Mouse (Mus musculus): ENCODE data around the gene Bag3.

DNA sequence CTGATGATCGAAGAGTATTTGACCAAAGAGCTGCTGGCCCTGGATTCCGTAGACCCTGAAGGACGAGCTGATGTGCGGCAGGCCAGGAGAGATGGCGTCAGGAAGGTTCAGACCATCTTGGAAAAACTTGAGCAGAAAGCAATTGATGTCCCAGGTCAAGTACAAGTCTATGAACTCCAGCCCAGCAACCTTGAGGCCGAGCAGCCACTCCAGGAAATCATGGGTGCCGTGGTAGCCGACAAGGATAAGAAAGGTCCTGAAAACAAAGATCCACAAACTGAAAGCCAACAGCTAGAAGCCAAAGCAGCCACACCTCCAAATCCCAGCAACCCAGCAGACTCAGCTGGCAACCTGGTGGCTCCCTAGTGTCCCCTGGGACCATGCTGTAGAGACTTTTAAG, 22.6 kb downstream of the Bag3 start:
- TF ChIP-seq CTCF (IDR thresholded peaks at IDR 0.05; ENCODE audit: insufficient read depth, low read length) (no peak), POLR2A (IDR thresholded peaks at IDR 0.05; ENCODE audit: borderline replicate concordance, extremely low read depth, low read depth, low read length) (no peak)
